Mouse (Mus musculus) G1E (cell line): ENCODE data around the gene Fam53a.

Experiments used
- CTCF ChIP-seq: IDR thresholded peaks from 2 replicates; pipeline ENCODE4 v1.5.1; 2012; ENCODE audit warnings: low read depth, low read length, inconsistent platforms, mixed read lengths
- GATA1 ChIP-seq: IDR thresholded peaks from 2 replicates; pipeline ENCODE4 v1.6.1; 2012; ENCODE audit warnings: borderline replicate concordance, low read length, inconsistent platforms, mixed read lengths
- GATA2 ChIP-seq: IDR thresholded peaks from 2 replicates; pipeline ENCODE4 v1.6.1; 2012; ENCODE audit warnings: low read depth, low read length, inconsistent platforms, borderline replicate concordance
- POLR2AphosphoS5 ChIP-seq: IDR thresholded peaks from 2 replicates; pipeline ENCODE4 v1.6.1; 2012; ENCODE audit warnings: low read depth, low read length, inconsistent platforms; ENCODE audit not compliant: insufficient replicate concordance
- TAL1 ChIP-seq: conservative IDR thresholded peaks from 2 replicates; pipeline ENCODE4 v1.6.1; 2012; ENCODE audit warnings: low read depth, low read length, inconsistent platforms, mixed read lengths

DNA sequence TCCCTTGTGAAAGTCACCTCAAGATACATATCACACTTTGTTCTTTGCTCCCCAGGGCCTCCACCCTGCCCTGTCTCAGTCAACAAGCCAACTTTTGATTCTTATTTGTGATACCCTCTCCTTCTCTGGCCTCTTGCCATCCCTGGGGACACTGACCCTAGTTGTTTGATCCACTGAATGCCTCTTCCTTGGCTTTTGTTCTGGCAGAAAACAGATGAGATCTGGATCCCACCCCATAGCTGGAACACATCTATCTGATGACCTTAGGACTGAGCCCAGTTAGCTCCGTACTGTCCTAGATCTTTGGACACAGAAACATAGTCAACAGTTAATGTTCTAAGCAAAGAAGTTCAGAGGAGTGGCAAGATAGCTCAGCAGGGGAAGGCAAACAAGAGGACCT lies 49.1 kb downstream of the Fam53a start:
- TF ChIP-seq CTCF (no peak), POLR2AphosphoS5 (no peak), TAL1 (no peak), GATA1 (no peak), GATA2 (no peak)
